Mouse (Mus musculus): ENCODE results near the gene Tfb2m. TPM values are rescaled to one million over a fixed set of nuclear protein-coding genes. Genes with fewer than 3 reads are reported as not detected.

The Tfb2m gene
- total RNA-seq (2021), result 10 to 100 TPM; 33.9 to 42.3 TPM
- long read RNA-seq, experiment 1, transcript Tfb2m-201 (8 exons, 2,449 nt), result major isoform, 31 of 40 reads
- long read RNA-seq, experiment 1, partial matches to known transcripts, result 0 of 40 reads
- long read RNA-seq, experiment 1, other reads (novel, unspliced or antisense), result 9 of 40 reads
- long read RNA-seq, experiment 2, transcript Tfb2m-201 (8 exons, 2,449 nt), result major isoform, 25 of 32 reads
- long read RNA-seq, experiment 2, partial matches to known transcripts, result 0 of 32 reads
- long read RNA-seq, experiment 2, other reads (novel, unspliced or antisense), result 7 of 32 reads

- intact Hi-C loops (cut with DNase I), result loop anchor here (2.0 to 5.0 kb wide), 2 partner anchors 46 to 79 kb away; no protein-coding TSS in a partner anchor
- DNase-seq, result peak; percentile 99
These were observed at the start of gene Tfb2m, which contains the start of gene Cnst for GRCm38 (mm10) chr1:179545768-179546550. TSS of gene Tfb2m (minus strand) at chr1:179546267. TSS of gene Cnst (plus strand) at chr1:179546370.

- intact Hi-C loops (cut with DNase I), result loop anchor here (5.0 kb wide), 1 partner anchor 46 kb away; the partner anchor contains the start of genes Cnst and Tfb2m
- no peak for DNase-seq
These were observed 46.9 kb upstream of the Tfb2m start for GRCm38 (mm10) chr1:179592972-179593371.

- no peak for DNase-seq
- intact Hi-C loops (cut with DNase I), result loop anchor here (5.0 kb wide), 1 partner anchor 45 kb away; the partner anchor contains the start of genes Cnst and Tfb2m
These were observed 46.1 kb upstream of the Tfb2m start for GRCm38 (mm10) chr1:179592143-179592542.

GRCm38 (mm10) chr1:179591639-179592038 lies 45.6 kb upstream of the Tfb2m start:
- DNase-seq, result no peak
- intact Hi-C loops (cut with DNase I), result loop anchor here (5.0 kb wide), 1 partner anchor 44 kb away; the partner anchor contains the start of genes Cnst and Tfb2m

- intact Hi-C loops (cut with DNase I), result no loop called here
- peak in 1 of 2 experiments; percentile 29 for DNase-seq
These were observed 42.2 kb upstream of the Tfb2m start for GRCm38 (mm10) chr1:179588230-179588629.

- intact Hi-C loops (cut with DNase I), result no loop called here
- no peak for DNase-seq
These were observed 40.5 kb upstream of the Tfb2m start for GRCm38 (mm10) chr1:179586430-179587095.

GRCm38 (mm10) chr1:179585646-179586045 lies 39.6 kb upstream of the Tfb2m start:
- no peak for DNase-seq
- intact Hi-C loops (cut with DNase I), result no loop called here

- intact Hi-C loops (cut with DNase I), result no loop called here
These were observed 38.2 kb upstream of the Tfb2m start for GRCm38 (mm10) chr1:179584220-179584619.

GRCm38 (mm10) chr1:179583090-179583489 lies 37.0 kb upstream of the Tfb2m start:
- intact Hi-C loops (cut with DNase I), result no loop called here
- no peak for DNase-seq

More at GRCm38 (mm10) chr1:179584220-179584619, 38.2 kb upstream of the Tfb2m start:
- DNase-seq, result no peak

- intact Hi-C loops (cut with DNase I), result no loop called here
- DNase-seq, result peak in 1 of 2 experiments; percentile 33
These were observed 36.0 kb upstream of the Tfb2m start for GRCm38 (mm10) chr1:179582021-179582433.

- intact Hi-C loops (cut with DNase I), result no loop called here
- no peak for DNase-seq
These were observed 35.4 kb upstream of the Tfb2m start for GRCm38 (mm10) chr1:179581422-179581821.

GRCm38 (mm10) chr1:179580200-179580599 lies 34.1 kb upstream of the Tfb2m start:
- no peak for DNase-seq
- intact Hi-C loops (cut with DNase I), result no loop called here

GRCm38 (mm10) chr1:179578625-179579024 lies 32.6 kb upstream of the Tfb2m start:
- intact Hi-C loops (cut with DNase I), result loop anchor here (2.0 kb wide), 1 partner anchor 28 kb away; no protein-coding TSS in a partner anchor
- DNase-seq, result no peak

GRCm38 (mm10) chr1:179573650-179574206 lies 27.7 kb upstream of the Tfb2m start:
- intact Hi-C loops (cut with DNase I), result no loop called here
- no peak for DNase-seq

GRCm38 (mm10) chr1:179571686-179572085 lies 25.6 kb upstream of the Tfb2m start:
- intact Hi-C loops (cut with DNase I), result no loop called here
- DNase-seq, result no peak

- no peak for DNase-seq
- intact Hi-C loops (cut with DNase I), result no loop called here
These were observed 24.4 kb upstream of the Tfb2m start for GRCm38 (mm10) chr1:179570482-179570881.

GRCm38 (mm10) chr1:179568690-179569398 lies 22.8 kb upstream of the Tfb2m start:
- DNase-seq, result no peak
- intact Hi-C loops (cut with DNase I), result no loop called here

GRCm38 (mm10) chr1:179567558-179567957 lies 21.5 kb upstream of the Tfb2m start:
- intact Hi-C loops (cut with DNase I), result no loop called here

GRCm38 (mm10) chr1:179563926-179564325 lies 17.9 kb upstream of the Tfb2m start:
- no peak for DNase-seq
- intact Hi-C loops (cut with DNase I), result no loop called here

More at GRCm38 (mm10) chr1:179567558-179567957, 21.5 kb upstream of the Tfb2m start:
- DNase-seq, result no peak

- DNase-seq, result no peak
- intact Hi-C loops (cut with DNase I), result no loop called here
These were observed 17.1 kb upstream of the Tfb2m start for GRCm38 (mm10) chr1:179563211-179563610.
